Mouse (Mus musculus) thymus, adult 2 months (tissue): ENCODE measurements around the gene Pdia6.

ENCODE experiments used
- CTCF ChIP-seq: fragments of 200-500 bp; IDR thresholded peaks from 2 replicates; pipeline ENCODE4 v1.5.1; 2012; ENCODE audit warnings: mild to moderate bottlenecking, control low read depth, low read length, moderate library complexity, borderline replicate concordance; ENCODE audit not compliant: control insufficient read depth, poor library complexity, insufficient read depth; ENCODE audit errors: extremely low read depth
- POLR2A ChIP-seq: fragments of 200-500 bp; IDR thresholded peaks from 2 replicates; pipeline ENCODE4 v1.6.1; 2012; ENCODE audit warnings: mild to moderate bottlenecking, low read length, control low read depth, moderate library complexity; ENCODE audit not compliant: control insufficient read depth, poor library complexity, insufficient read depth; ENCODE audit errors: extremely low read depth

- TF ChIP-seq POLR2A, result no peak
- no peak for TF ChIP-seq CTCF
These were observed 27.5 kb upstream of the Pdia6 start for GRCm38 (mm10) chr12:17238588-17239427.
